Mouse (Mus musculus): ENCODE measurements around the gene Ssx2ip. TPM values are rescaled to one million over a fixed set of nuclear protein-coding genes. Genes with fewer than 3 reads are reported as not detected.

The Ssx2ip gene
- total RNA-seq, 1 experiment = 18.4 TPM

DNA sequence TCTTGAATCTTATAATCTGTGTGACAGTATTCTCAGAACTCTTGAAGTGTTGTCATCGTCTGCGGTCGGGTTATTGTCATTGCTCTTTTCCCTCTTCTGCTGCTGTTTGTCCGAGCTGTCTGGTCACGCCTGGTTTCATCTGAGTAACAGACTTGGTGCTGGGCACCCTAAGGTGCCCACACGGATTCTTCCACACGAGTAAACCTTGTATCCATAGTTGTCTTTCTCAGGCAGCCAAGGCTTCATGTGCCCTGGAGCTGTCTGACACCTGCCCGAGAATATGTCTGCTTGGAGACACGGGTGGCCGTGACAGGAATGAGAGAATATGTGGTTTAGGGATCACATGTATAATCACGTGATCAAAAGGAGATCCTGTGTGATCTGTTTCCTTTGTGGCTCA is 31.1 kb downstream of the Ssx2ip start:
- Histone ChIP-seq H3K9me3 (ENCODE audit: control insufficient read depth, insufficient read depth, low read depth, low read length) (no peaks in the 10 kb centered on the region), H3K9ac (ENCODE audit: insufficient read depth, low read depth, low read length, poor library complexity, severe bottlenecking) (no peak overlapping the region), H3K4me3 (ENCODE audit: insufficient read depth in 1 of 2, low read depth in 1 of 2, low read length in 2 of 2, poor library complexity in 1 of 2, severe bottlenecking in 1 of 2) (no peak overlapping the region), H3K27ac (ENCODE audit: insufficient read depth, low read depth, low read length, poor library complexity, severe bottlenecking) (no peak overlapping the region), H3K36me3 (ENCODE audit: control insufficient read depth, insufficient read depth, low read length, poor library complexity, severe bottlenecking) (peaks cover 40% of the 10 kb centered on the region), H3K4me1 (ENCODE audit: control insufficient read depth in 2 of 2, insufficient read depth in 2 of 2, low read length in 2 of 2, poor library complexity in 1 of 2) (peaks cover 0 to 9% of the 10 kb centered on the region in 2 experiments; a peak in 2 of 4 replicates)
- in situ Hi-C loops (cut with MboI; ENCODE audit: low sequenced_read_pairs in 2 of 2, unreplicated experiment in 2 of 2) = no loop called here
- TF ChIP-seq ZC3H11A (IDR thresholded peaks at IDR 0.05; ENCODE audit: borderline replicate concordance, low read depth, low read length) = no peak
- TF ChIP-seq ZNF384 (IDR thresholded peaks at IDR 0.05; ENCODE audit: low read depth, low read length) = no peak
- no peak for TF ChIP-seq CHD2 (IDR thresholded peaks at IDR 0.05; ENCODE audit: low read depth, low read length)
- TF ChIP-seq MAFK (IDR thresholded peaks at IDR 0.05; ENCODE audit: insufficient read depth, low read depth, low read length) = no peak
- no peak for DNase-seq (ENCODE audit: low read depth, low spot score)

DNA sequence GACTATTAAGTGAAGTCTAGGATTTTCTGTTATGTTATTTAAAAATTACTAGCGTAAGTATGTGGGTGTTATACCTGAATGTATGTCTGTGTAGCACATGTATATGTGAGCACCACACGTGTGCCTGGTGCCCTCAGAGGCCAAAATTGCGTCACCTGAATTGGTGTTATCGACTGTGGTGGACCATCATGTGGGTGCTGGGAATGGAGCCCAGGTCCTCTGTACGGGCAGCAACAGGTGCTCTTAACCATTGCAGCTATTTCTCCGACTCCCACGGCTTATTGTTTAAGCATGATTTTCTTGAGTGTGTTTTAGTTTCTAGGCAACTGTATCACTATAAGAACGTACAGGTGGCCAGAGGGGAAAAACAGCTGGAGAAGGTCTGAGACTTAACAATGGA is 31.7 kb downstream of the Ssx2ip start:
- Histone ChIP-seq H3K9ac (ENCODE audit: insufficient read depth, low read depth, low read length, poor library complexity, severe bottlenecking) (no peak overlapping the region), H3K4me1 (ENCODE audit: control insufficient read depth in 2 of 2, insufficient read depth in 2 of 2, low read length in 2 of 2, poor library complexity in 1 of 2) (peaks cover 0 to 9% of the 10 kb centered on the region in 2 experiments; a peak in 2 of 4 replicates), H3K27ac (ENCODE audit: insufficient read depth, low read depth, low read length, poor library complexity, severe bottlenecking) (no peak overlapping the region), H3K9me3 (ENCODE audit: control insufficient read depth, insufficient read depth, low read depth, low read length) (no peaks in the 10 kb centered on the region), H3K36me3 (ENCODE audit: control insufficient read depth, insufficient read depth, low read length, poor library complexity, severe bottlenecking) (peaks cover 37% of the 10 kb centered on the region), H3K4me3 (ENCODE audit: insufficient read depth in 1 of 2, low read depth in 1 of 2, low read length in 2 of 2, poor library complexity in 1 of 2, severe bottlenecking in 1 of 2) (no peak overlapping the region)
- DNase-seq (ENCODE audit: low read depth, low spot score) = no peak
- in situ Hi-C loops (cut with MboI; ENCODE audit: low sequenced_read_pairs in 2 of 2, unreplicated experiment in 2 of 2) = no loop called here
- TF ChIP-seq ZNF384 (IDR thresholded peaks at IDR 0.05; ENCODE audit: low read depth, low read length) = no peak
- no peak for TF ChIP-seq MAFK (IDR thresholded peaks at IDR 0.05; ENCODE audit: insufficient read depth, low read depth, low read length)
- TF ChIP-seq HCFC1 (IDR thresholded peaks at IDR 0.05; ENCODE audit: borderline replicate concordance, insufficient read depth, low read length) = no peak
- TF ChIP-seq CHD2 (IDR thresholded peaks at IDR 0.05; ENCODE audit: low read depth, low read length) = no peak
- TF ChIP-seq ZC3H11A (IDR thresholded peaks at IDR 0.05; ENCODE audit: borderline replicate concordance, low read depth, low read length) = no peak

GRCm38 (mm10) chr3:146440011-146440410 is 35.6 kb downstream of the Ssx2ip start:
- TF ChIP-seq ZNF384 (IDR thresholded peaks at IDR 0.05; ENCODE audit: low read depth, low read length) = no peak
- TF ChIP-seq MAFK (IDR thresholded peaks at IDR 0.05; ENCODE audit: insufficient read depth, low read depth, low read length) = no peak
- no peak for TF ChIP-seq CHD2 (IDR thresholded peaks at IDR 0.05; ENCODE audit: low read depth, low read length)
- TF ChIP-seq ZC3H11A (IDR thresholded peaks at IDR 0.05; ENCODE audit: borderline replicate concordance, low read depth, low read length) = no peak
- no peak for TF ChIP-seq HCFC1 (IDR thresholded peaks at IDR 0.05; ENCODE audit: borderline replicate concordance, insufficient read depth, low read length)
- no peaks in the 10 kb centered on the region for H3K9me3 ChIP-seq (ENCODE audit: control insufficient read depth, insufficient read depth, low read depth, low read length)
- no peaks in the 10 kb centered on the region for H3K4me1 ChIP-seq (ENCODE audit: control insufficient read depth in 2 of 2, insufficient read depth in 2 of 2, low read length in 2 of 2, poor library complexity in 1 of 2)
- in situ Hi-C loops (cut with MboI; ENCODE audit: low sequenced_read_pairs in 2 of 2, unreplicated experiment in 2 of 2) = no loop called here
- no peak overlapping the region for H3K4me3 ChIP-seq (ENCODE audit: insufficient read depth in 1 of 2, low read depth in 1 of 2, low read length in 2 of 2, poor library complexity in 1 of 2, severe bottlenecking in 1 of 2)
- peaks cover 15% of the 10 kb centered on the region for H3K36me3 ChIP-seq (ENCODE audit: control insufficient read depth, insufficient read depth, low read length, poor library complexity, severe bottlenecking)
- H3K27ac ChIP-seq (ENCODE audit: insufficient read depth, low read depth, low read length, poor library complexity, severe bottlenecking) = no peak overlapping the region
- no peak overlapping the region for H3K9ac ChIP-seq (ENCODE audit: insufficient read depth, low read depth, low read length, poor library complexity, severe bottlenecking)
- no peak for DNase-seq (ENCODE audit: low read depth, low spot score)

DNA sequence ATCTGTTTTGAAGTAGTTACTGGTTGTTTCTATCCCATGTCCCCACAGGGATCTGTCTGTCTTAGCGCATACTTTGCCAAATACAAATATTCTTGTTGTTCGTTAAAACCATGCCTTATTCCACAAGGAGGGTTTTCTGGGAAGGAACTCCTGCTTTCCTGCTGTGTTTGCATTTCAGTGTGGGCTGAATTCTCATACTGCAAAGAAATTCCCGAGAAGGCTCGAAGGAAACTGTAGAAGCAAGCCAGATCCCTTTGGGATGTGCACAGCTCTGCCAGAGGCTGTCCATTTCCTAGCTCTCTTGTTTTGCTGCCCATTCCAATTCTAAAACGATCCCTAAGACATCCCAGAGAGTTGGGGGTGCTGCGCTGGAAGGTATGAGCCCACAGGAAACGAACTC is 36.0 kb downstream of the Ssx2ip start:
- TF ChIP-seq HCFC1 (IDR thresholded peaks at IDR 0.05; ENCODE audit: borderline replicate concordance, insufficient read depth, low read length) (no peak), ZC3H11A (IDR thresholded peaks at IDR 0.05; ENCODE audit: borderline replicate concordance, low read depth, low read length) (no peak), MAFK (IDR thresholded peaks at IDR 0.05; ENCODE audit: insufficient read depth, low read depth, low read length) (no peak), CHD2 (IDR thresholded peaks at IDR 0.05; ENCODE audit: low read depth, low read length) (no peak), ZNF384 (IDR thresholded peaks at IDR 0.05; ENCODE audit: low read depth, low read length) (no peak)
- H3K9ac ChIP-seq (ENCODE audit: insufficient read depth, low read depth, low read length, poor library complexity, severe bottlenecking) = no peak overlapping the region
- no peak for DNase-seq (ENCODE audit: low read depth, low spot score)
- H3K9me3 ChIP-seq (ENCODE audit: control insufficient read depth, insufficient read depth, low read depth, low read length) = no peaks in the 10 kb centered on the region
- no peak overlapping the region for H3K4me3 ChIP-seq (ENCODE audit: insufficient read depth in 1 of 2, low read depth in 1 of 2, low read length in 2 of 2, poor library complexity in 1 of 2, severe bottlenecking in 1 of 2)
- H3K4me1 ChIP-seq (ENCODE audit: control insufficient read depth in 2 of 2, insufficient read depth in 2 of 2, low read length in 2 of 2, poor library complexity in 1 of 2) = no peaks in the 10 kb centered on the region
- peaks cover 15% of the 10 kb centered on the region for H3K36me3 ChIP-seq (ENCODE audit: control insufficient read depth, insufficient read depth, low read length, poor library complexity, severe bottlenecking)
- in situ Hi-C loops (cut with MboI; ENCODE audit: low sequenced_read_pairs in 2 of 2, unreplicated experiment in 2 of 2) = no loop called here
- H3K27ac ChIP-seq (ENCODE audit: insufficient read depth, low read depth, low read length, poor library complexity, severe bottlenecking) = no peak overlapping the region

- H3K27ac ChIP-seq (ENCODE audit: insufficient read depth, low read depth, low read length, poor library complexity, severe bottlenecking) = no peak overlapping the region
- in situ Hi-C loops (cut with MboI; ENCODE audit: low sequenced_read_pairs in 2 of 2, unreplicated experiment in 2 of 2) = no loop called here
- H3K36me3 ChIP-seq (ENCODE audit: control insufficient read depth, insufficient read depth, low read length, poor library complexity, severe bottlenecking) = peaks cover 9% of the 10 kb centered on the region
These were observed 38.0 kb downstream of the Ssx2ip start for GRCm38 (mm10) chr3:146442484-146442883.

More at GRCm38 (mm10) chr3:146442484-146442883, 38.0 kb downstream of the Ssx2ip start:
- TF ChIP-seq CHD2 (IDR thresholded peaks at IDR 0.05; ENCODE audit: low read depth, low read length) (no peak), ZNF384 (IDR thresholded peaks at IDR 0.05; ENCODE audit: low read depth, low read length) (no peak), HCFC1 (IDR thresholded peaks at IDR 0.05; ENCODE audit: borderline replicate concordance, insufficient read depth, low read length) (no peak)
- Histone ChIP-seq H3K4me3 (ENCODE audit: insufficient read depth in 1 of 2, low read depth in 1 of 2, low read length in 2 of 2, poor library complexity in 1 of 2, severe bottlenecking in 1 of 2) (no peak overlapping the region), H3K4me1 (ENCODE audit: control insufficient read depth in 2 of 2, insufficient read depth in 2 of 2, low read length in 2 of 2, poor library complexity in 1 of 2) (no peaks in the 10 kb centered on the region), H3K9me3 (ENCODE audit: control insufficient read depth, insufficient read depth, low read depth, low read length) (no peaks in the 10 kb centered on the region), H3K9ac (ENCODE audit: insufficient read depth, low read depth, low read length, poor library complexity, severe bottlenecking) (no peak overlapping the region)
- no peak for DNase-seq (ENCODE audit: low read depth, low spot score)

All from ES-E14 (cell line).